Mouse (Mus musculus): ENCODE data around the gene Vps54. TPM values are rescaled to one million over a fixed set of nuclear protein-coding genes. Genes with fewer than 3 reads are reported as not detected.
"Not testable (repeated sequence)": the region's sequence is repeated elsewhere in the genome, so short reads cannot be mapped to it uniquely, and the experiment has no call there.

Gene Vps54
- 12.1 and 12.9 TPM in 2 replicates for polyA plus RNA-seq (2016; fragmentation: Nextera tagmentation; extraction: Ambion mirVana)

DNA sequence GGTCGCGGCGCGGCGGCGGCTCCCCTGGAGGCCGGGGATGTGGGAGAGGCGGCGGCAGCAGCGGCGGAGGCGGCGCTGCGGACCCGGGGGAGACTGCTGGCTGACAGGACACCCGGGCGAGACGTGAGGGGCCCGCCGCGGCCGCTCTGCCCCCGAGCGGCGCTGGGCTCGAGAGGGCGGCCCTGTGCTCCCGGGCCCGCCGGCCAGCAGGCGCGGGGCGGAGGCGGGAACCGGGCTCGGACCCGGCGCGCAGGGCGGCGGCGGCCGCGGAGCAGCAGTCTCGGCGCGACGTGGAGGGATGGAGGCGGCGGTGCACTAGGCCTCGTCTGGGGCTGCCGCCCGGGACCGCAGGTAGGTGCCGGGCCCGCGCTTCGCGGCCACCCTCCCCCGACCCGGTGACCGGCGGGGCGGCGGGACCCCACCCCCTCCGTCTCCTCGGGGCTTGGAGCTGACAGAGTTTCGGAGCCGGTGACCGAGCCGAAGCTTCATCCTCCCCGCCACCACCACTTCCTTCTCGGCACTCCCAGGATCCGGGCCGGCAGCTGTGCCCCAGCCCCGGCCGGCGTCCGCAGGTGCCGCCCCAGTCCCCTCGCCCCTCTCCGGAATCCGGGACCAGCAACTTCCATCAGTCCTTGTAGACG lies at the start of gene Vps54:
Gene Vps54 (plus strand): TSS at position 261 of the 641 bp plus-strand sequence.
- Histone ChIP-seq H3K27me3 (replicated peaks; ENCODE audit: low read depth, poor library complexity, severe bottlenecking) (no peaks in the 10 kb centered on the region), H3K36me3 (replicated peaks) (no peaks in the 10 kb centered on the region), H3K27ac (replicated peaks) (peak within 1 kb of the TSS; percentile 99), H3K4me1 (peaks cover 22% of the 10 kb centered on the region), H3K9me3 (no peaks in the 10 kb centered on the region), H3K4me3 (peak within 1 kb of the TSS; percentile 91)
- under 1% methylated on average over 83 of the region's 84 CpGs for WGBS
- peak; percentile 79 for DNase-seq (ENCODE audit: low spot score)

DNA sequence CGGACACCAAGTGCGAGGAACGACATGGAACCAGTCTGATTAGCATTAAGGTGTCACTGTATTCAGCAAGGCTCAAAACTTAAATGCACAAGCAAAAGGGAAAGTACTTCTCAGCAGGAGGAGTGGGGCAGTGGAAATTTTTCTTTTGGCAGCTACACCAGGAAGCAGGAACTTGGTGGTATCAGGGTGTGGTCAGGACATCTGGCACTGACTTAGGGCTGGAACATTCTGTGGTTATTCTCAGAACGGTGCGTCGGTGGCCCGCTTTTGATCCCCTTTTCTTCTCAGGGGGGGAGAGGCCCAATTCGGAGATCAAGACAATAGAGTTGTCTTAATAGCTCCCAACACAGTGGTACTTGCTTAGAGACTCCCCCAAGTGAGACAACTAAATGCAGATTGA lies 47.3 kb upstream of the Vps54 start:
- WGBS = 88% methylated on average over 8 of the region's 8 CpGs
- not testable (repeated sequence) for H3K36me3 ChIP-seq (replicated peaks); H3K4me3 ChIP-seq; H3K9me3 ChIP-seq; H3K27ac ChIP-seq (replicated peaks); DNase-seq (ENCODE audit: low spot score); H3K4me1 ChIP-seq; H3K27me3 ChIP-seq (replicated peaks; ENCODE audit: low read depth, poor library complexity, severe bottlenecking)

DNA sequence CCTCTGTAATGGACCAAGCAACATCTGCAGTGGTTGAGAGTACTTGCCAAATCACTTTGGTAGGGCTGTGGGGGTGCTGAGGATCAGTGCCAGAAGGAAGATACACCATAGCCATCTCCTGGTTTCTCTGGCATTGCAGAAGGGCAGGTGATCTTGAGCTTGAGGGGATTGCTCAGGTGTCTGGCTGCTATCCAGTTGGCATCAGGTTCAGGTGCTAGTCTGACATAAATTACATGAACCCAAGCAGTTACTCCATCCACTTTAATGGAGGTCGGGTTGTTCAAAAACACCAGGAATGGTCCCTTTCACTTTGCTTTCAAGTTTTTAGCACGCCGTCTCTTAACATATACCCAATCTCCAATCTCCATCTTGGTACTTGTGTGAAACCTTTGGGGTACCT lies 44.2 kb upstream of the Vps54 start:
- DNase-seq (ENCODE audit: low spot score) = no peak
- Histone ChIP-seq H3K36me3 (replicated peaks) (no peaks in the 10 kb centered on the region), H3K9me3 (no peaks in the 10 kb centered on the region), H3K4me3 (no peak overlapping the region), H3K27me3 (replicated peaks; ENCODE audit: low read depth, poor library complexity, severe bottlenecking) (no peaks in the 10 kb centered on the region), H3K4me1 (no peaks in the 10 kb centered on the region), H3K27ac (replicated peaks) (no peak overlapping the region)
- 96% methylated on average over 3 of the region's 3 CpGs for WGBS

DNA sequence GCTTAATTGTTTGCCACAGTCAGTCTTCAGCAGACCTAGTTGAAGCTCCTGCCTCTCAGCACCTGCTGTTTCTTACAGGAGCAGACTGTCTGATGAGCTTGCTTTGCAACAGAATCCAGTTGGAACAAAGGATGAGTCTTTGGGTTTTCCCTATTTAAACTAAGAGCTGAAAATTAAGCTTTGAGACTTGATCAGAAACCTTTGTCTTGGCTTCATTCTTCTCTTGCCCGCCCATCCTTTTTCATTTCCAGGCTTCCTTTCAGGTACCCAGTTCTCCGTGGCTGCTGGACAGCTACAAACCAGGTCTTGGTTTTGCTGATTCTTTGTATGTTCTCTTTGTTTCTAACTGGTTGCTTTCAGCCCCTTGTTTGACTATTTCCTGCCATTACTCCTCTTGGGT lies 30.0 kb upstream of the Vps54 start:
- no peak for DNase-seq (ENCODE audit: low spot score)
- no peak overlapping the region for H3K27ac ChIP-seq (replicated peaks)
- 73% methylated on average over 2 of the region's 2 CpGs for WGBS
- H3K27me3 ChIP-seq (replicated peaks; ENCODE audit: low read depth, poor library complexity, severe bottlenecking) = no peaks in the 10 kb centered on the region
- no peak overlapping the region for H3K4me3 ChIP-seq
- no peaks in the 10 kb centered on the region for H3K36me3 ChIP-seq (replicated peaks)
- H3K9me3 ChIP-seq = peaks cover 6% of the 10 kb centered on the region; the same call in 1 of the 2 replicates
- H3K4me1 ChIP-seq = no peaks in the 10 kb centered on the region

DNA sequence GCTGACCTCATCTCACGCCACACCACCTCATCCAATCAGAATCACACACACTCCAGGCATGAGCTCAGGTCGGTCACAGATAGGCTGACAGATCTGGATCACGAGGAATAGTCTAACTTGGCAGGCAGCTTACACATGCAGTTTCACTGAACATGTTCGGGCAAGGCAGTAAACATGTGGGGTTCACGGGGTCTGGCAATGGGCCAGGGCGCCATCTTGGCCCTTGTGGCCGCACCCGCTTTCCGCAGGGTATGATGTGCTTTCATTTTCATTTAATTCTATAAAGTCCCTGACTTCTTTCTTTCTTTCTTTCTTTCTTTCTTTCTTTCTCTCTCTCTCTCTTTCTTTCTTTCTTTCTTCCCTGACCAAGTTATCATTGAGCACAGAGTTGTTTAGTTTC lies 29.4 kb upstream of the Vps54 start:
- not testable (repeated sequence) for DNase-seq (ENCODE audit: low spot score); H3K4me1 ChIP-seq; H3K27me3 ChIP-seq (replicated peaks; ENCODE audit: low read depth, poor library complexity, severe bottlenecking); H3K4me3 ChIP-seq; H3K9me3 ChIP-seq; H3K36me3 ChIP-seq (replicated peaks); H3K27ac ChIP-seq (replicated peaks)
- WGBS = 93% methylated on average over 9 of the region's 9 CpGs

DNA sequence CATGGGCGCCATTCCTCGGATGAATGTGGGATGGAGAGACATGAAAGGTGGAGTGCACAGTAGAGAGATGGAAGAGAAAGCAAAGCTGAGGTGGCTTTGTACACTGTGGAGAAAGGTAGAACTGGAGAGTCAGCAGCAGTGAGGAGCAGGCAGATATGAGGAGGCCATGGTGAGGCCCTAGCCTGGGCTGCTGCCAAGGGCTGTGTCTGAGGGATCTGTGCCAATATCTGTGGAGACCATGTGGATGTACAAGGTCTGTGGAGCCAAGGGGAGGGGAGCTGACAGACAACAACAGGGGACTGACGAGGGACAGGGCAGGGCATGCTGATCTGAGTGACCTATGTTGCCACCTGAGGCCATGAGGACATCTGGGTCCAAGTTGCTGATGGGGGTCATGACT lies 21.7 kb upstream of the Vps54 start:
- Histone ChIP-seq H3K4me3 (no peak overlapping the region), H3K27me3 (replicated peaks; ENCODE audit: low read depth, poor library complexity, severe bottlenecking) (no peaks in the 10 kb centered on the region), H3K27ac (replicated peaks) (no peak overlapping the region), H3K36me3 (replicated peaks) (no peaks in the 10 kb centered on the region), H3K4me1 (no peaks in the 10 kb centered on the region), H3K9me3 (no peaks in the 10 kb centered on the region)
- DNase-seq (ENCODE audit: low spot score) = no peak
- 87% methylated on average over 3 of the region's 3 CpGs for WGBS

DNA sequence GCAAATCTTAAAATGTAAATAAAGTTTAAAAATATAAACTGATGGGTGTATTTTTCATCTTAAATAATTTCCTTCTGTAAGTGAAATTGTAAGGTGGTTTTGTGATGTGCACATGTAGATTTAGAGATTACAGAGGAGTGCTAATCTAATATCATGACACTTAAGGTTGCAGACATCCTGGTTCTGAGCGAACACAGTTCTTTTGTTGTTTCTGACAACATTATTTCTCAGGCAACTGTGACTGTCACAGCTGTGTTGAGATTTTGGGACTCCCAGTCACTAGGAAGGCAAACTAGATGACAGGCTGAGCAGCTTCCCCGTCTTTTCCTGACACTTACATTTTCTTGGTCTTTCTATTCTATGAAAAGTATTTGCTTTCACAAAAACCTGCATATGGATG lies 19.8 kb upstream of the Vps54 start:
- Histone ChIP-seq H3K27ac (replicated peaks) (no peak overlapping the region), H3K4me1 (no peaks in the 10 kb centered on the region), H3K36me3 (replicated peaks) (no peaks in the 10 kb centered on the region), H3K9me3 (no peaks in the 10 kb centered on the region), H3K27me3 (replicated peaks; ENCODE audit: low read depth, poor library complexity, severe bottlenecking) (no peaks in the 10 kb centered on the region), H3K4me3 (no peak overlapping the region)
- no peak for DNase-seq (ENCODE audit: low spot score)
- WGBS = 86% methylated on average over 2 of the region's 2 CpGs

DNA sequence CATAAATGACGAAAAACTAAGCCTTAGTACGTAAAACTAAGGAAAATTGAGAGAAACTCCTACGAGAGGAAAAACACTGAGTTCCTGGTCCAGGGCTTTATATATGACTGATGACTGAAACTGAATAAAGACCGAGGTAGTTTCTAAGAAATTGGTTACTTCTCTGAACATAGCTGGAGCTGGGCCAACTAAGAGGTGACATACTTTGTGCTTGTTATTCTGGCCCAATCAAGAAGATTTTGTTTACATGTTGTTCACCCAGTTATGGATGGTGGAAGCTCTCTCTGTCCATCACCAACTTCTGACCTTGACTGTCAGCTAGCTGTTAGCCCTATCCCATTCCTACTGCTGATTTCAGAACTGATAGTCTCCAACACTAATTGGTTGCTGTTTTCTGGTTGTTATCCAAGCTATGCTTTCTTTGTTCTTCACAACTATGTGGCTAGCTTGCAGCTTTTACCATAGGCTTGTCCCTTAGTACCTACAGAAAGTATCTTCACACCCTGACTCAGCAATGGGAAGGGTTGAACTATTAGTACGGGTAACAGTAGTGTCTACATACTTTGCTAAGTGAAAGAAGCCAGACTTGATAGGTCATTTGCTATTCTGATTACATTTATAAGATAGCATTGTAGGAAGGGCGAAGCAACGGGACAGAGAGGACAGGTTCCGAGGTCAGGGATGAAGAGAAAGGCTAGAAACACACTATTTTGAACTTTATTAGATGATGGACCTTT lies 19.1 kb upstream of the Vps54 start:
- 89% methylated on average over 8 of the region's 8 CpGs for WGBS

DNA sequence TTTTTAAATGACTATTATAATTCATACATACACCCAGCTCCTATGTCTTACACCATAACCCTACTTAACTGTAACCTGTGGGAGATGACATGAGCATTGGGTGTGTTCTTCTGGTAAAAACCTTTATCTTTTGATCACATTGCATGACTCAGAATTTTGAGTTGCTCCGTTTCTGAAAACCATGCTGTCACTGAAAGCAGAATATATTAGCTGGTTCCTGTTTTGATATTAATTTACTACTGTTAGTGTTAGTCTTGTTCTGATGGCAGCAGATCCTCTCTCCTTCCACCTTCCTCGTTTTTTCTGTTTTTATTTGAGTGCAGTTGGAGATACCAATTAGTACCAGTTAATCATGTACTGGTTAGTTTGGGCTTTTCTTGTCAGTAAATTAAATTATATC lies 18.3 kb upstream of the Vps54 start:
- no peak overlapping the region for H3K4me3 ChIP-seq
- DNase-seq (ENCODE audit: low spot score) = no peak
- WGBS = 70% methylated on average over 2 of the region's 2 CpGs
- no peaks in the 10 kb centered on the region for H3K4me1 ChIP-seq
- no peaks in the 10 kb centered on the region for H3K27me3 ChIP-seq (replicated peaks; ENCODE audit: low read depth, poor library complexity, severe bottlenecking)
- no peak overlapping the region for H3K27ac ChIP-seq (replicated peaks)
- H3K9me3 ChIP-seq = no peaks in the 10 kb centered on the region
- H3K36me3 ChIP-seq (replicated peaks) = no peaks in the 10 kb centered on the region

More for the DNA sequence above, 19.1 kb upstream of the Vps54 start:
- no peak for DNase-seq (ENCODE audit: low spot score)
- Histone ChIP-seq H3K27me3 (replicated peaks; ENCODE audit: low read depth, poor library complexity, severe bottlenecking) (no peaks in the 10 kb centered on the region), H3K4me3 (no peak overlapping the region), H3K4me1 (no peaks in the 10 kb centered on the region), H3K9me3 (no peaks in the 10 kb centered on the region), H3K36me3 (replicated peaks) (no peaks in the 10 kb centered on the region), H3K27ac (replicated peaks) (no peak overlapping the region)

DNA sequence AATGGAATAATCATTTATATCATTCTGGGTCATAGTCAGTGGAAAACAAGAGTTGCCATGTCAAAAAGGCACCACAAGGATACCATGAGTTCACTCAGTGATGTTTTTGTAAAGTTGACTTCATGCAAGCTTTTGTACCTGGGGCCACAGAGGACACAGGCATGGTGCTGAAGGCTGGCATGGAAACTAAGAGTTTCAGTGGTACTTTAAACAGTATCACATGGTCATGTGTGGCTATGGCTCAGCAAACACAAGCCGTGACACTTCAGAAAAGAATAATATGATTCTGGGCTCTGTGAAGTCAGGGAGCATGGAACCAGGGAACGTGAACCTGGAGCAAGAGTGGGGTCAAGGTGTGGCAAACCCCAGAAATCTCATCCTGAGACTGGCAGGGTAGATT lies 17.7 kb upstream of the Vps54 start:
- no peaks in the 10 kb centered on the region for H3K4me1 ChIP-seq
- 85% methylated on average over 2 of the region's 2 CpGs for WGBS
- no peak for DNase-seq (ENCODE audit: low spot score)

DNA sequence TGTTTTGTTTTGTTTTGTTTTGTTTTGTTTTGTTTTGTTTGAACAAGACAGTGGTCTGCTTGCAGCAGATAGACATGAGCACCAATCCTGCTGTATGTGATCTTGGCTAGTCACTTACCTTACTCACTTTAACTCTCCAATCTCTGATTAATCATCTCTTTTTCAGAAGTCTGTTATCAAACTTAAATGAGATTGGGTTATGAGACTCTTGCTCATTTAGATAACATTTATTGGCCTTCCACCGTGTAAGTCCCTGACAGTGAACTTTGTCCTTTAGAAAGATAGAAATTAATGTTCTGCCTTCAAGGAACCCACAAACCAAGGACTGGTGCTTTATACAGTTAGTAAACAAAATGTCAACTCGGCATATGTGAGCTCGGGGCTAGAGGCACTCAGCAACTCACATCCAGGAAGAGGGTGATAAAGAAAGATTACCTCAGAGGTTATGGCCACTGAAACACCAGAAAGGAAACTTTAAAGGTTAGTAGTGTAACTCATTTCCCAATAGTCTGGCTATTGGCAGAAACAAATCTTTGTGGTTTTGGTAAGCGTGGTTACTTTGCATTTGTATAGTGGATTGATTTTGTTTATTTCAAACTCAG lies 16.4 kb upstream of the Vps54 start:
- H3K27ac ChIP-seq (replicated peaks) = no peak overlapping the region
- no peak for DNase-seq (ENCODE audit: low spot score)
- WGBS = 85% methylated on average over 4 of the region's 4 CpGs
- no peaks in the 10 kb centered on the region for H3K36me3 ChIP-seq (replicated peaks)
- H3K27me3 ChIP-seq (replicated peaks; ENCODE audit: low read depth, poor library complexity, severe bottlenecking) = no peaks in the 10 kb centered on the region
- no peaks in the 10 kb centered on the region for H3K4me1 ChIP-seq
- H3K4me3 ChIP-seq = no peak overlapping the region
- no peaks in the 10 kb centered on the region for H3K9me3 ChIP-seq

More for the DNA sequence above, 17.7 kb upstream of the Vps54 start:
- Histone ChIP-seq H3K9me3 (no peaks in the 10 kb centered on the region), H3K4me3 (no peak overlapping the region), H3K27ac (replicated peaks) (no peak overlapping the region), H3K27me3 (replicated peaks; ENCODE audit: low read depth, poor library complexity, severe bottlenecking) (no peaks in the 10 kb centered on the region), H3K36me3 (replicated peaks) (no peaks in the 10 kb centered on the region)

DNA sequence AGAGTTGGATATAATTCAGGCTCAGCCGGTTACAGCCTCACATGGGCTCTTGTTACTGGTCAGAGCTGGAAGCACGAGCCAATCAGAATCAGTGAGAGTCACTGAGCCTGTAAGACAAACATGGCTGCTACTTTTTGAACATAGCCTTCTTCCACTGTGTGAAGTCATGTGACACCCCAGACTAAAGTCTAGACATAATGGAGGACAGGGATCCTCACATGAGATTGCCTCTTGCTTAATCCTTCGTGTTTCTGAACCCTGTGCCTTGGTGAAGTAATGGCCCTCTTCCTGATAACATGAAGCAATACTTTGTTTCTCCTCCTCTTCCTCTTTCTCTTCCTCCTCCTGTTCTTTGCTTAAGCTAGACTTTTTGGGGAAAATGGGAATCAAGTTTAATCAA lies 15.5 kb upstream of the Vps54 start:
- no peak overlapping the region for H3K4me3 ChIP-seq
- no peaks in the 10 kb centered on the region for H3K4me1 ChIP-seq
- 91% methylated on average over 3 of the region's 3 CpGs for WGBS
- H3K27me3 ChIP-seq (replicated peaks; ENCODE audit: low read depth, poor library complexity, severe bottlenecking) = no peaks in the 10 kb centered on the region
- no peak for DNase-seq (ENCODE audit: low spot score)
- H3K27ac ChIP-seq (replicated peaks) = no peak overlapping the region
- H3K36me3 ChIP-seq (replicated peaks) = no peaks in the 10 kb centered on the region
- no peaks in the 10 kb centered on the region for H3K9me3 ChIP-seq

DNA sequence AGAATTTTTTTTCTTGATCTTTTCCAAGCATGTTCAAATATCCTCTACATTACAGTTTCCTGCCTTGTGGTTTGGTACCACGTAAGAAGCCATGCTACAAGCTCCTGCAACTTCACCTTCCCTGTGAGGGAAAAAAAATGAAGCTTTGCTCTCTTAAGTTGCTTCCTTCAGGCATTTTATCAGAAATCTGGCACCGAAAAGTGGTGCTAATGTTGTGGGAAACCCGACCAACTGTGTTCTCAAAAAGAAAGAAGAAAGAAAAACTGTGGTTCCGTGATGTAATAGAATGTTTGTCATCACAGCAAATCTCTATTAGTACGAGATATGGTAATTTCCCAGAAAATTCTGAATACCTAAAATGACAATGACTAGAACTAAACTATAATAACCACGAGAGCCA lies 15.0 kb upstream of the Vps54 start:
- no peak for DNase-seq (ENCODE audit: low spot score)
- Histone ChIP-seq H3K9me3 (no peaks in the 10 kb centered on the region), H3K36me3 (replicated peaks) (no peaks in the 10 kb centered on the region), H3K4me1 (no peaks in the 10 kb centered on the region), H3K27me3 (replicated peaks; ENCODE audit: low read depth, poor library complexity, severe bottlenecking) (no peaks in the 10 kb centered on the region), H3K4me3 (no peak overlapping the region), H3K27ac (replicated peaks) (no peak overlapping the region)
- WGBS = 87% methylated on average over 6 of the region's 6 CpGs

Data from embryonic facial prominence, embryonic 10.5 days (tissue).